Mouse (Mus musculus): ENCODE results near the gene Nelfe.

The Nelfe gene

GRCm38 (mm10) chr17:34847615-34848014, 2.6 kb upstream of the Nelfe start:
- DNase-seq: no peak

DNA sequence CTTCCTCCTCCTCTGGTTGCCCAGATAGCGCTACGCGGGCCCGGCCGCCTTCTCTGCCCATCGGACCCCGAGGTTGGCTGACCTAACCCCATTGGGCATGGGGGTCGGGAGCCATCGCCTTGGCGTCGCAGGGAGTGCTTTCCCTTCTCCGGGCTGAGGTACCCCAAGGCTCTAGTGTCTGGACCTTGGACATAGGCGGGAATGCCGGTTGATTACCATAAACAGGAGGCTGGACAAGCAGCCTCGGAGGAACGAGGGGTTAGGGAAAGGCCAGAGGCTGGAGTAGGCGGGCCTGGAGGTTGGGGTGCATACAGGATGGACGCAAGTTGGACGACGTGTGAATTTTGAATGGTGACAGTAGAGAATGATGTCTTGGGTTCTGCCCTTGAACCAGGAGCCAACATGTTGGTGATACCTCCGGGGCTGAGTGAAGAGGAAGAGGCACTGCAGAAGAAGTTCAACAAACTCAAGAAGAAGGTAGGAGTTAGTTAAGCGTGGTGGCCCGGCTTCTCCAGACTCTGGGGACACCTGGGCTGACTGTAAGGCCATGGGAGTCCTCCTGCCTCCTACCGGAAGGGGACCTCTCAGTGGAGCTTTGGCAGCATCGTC, 430 bp downstream of the Nelfe start:
- DNase-seq: peak; percentile 31

DNA sequence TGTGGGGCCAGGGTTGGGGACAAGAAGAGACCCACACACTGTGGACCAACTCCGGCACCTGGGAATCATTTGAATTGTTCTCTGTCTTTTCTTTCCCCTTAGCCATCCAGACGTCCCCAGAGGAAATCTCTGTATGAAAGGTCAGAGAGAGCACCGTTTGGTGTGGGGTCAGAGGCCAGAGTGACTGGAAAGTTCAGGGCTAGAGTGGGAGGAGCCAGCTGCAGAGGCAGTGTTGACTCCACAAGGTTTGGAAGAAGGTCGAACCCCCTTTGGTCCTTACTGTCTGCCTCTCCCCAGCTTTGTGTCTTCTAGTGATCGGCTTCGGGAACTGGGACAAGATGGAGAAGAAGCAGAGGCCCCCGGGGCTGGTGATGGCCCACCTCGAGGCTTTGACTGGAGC, 3.3 kb downstream of the Nelfe start:
- no peak for DNase-seq

- no peak for DNase-seq
Observed at GRCm38 (mm10) chr17:34854761-34855160, 4.6 kb downstream of the Nelfe start.

- peak; percentile 70 for DNase-seq
Observed at GRCm38 (mm10) chr17:34855825-34856224, 5.6 kb downstream of the Nelfe start.

- DNase-seq: no peak
Observed at GRCm38 (mm10) chr17:34858670-34859069, 8.5 kb downstream of the Nelfe start.

DNA sequence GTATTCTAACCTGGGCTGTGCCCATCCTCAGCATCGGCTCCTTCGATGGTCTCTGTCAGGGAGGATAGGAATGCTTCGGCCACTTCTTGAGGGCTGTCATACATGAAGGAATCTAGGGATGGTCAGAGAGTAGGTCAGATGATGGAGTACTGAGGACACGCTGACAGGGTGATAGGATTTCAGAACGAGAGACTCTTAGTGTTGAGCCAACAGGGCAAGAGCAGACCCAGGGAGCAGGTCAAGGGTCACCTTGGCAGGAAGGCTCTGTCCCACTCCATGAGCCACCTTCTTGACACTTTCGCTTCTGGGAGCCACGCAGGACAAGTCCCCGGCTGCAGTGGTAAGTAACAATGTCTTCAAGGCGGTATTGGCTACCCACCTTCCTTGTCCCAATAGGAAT, 10.3 kb downstream of the Nelfe start:
- no peak for DNase-seq

DNA sequence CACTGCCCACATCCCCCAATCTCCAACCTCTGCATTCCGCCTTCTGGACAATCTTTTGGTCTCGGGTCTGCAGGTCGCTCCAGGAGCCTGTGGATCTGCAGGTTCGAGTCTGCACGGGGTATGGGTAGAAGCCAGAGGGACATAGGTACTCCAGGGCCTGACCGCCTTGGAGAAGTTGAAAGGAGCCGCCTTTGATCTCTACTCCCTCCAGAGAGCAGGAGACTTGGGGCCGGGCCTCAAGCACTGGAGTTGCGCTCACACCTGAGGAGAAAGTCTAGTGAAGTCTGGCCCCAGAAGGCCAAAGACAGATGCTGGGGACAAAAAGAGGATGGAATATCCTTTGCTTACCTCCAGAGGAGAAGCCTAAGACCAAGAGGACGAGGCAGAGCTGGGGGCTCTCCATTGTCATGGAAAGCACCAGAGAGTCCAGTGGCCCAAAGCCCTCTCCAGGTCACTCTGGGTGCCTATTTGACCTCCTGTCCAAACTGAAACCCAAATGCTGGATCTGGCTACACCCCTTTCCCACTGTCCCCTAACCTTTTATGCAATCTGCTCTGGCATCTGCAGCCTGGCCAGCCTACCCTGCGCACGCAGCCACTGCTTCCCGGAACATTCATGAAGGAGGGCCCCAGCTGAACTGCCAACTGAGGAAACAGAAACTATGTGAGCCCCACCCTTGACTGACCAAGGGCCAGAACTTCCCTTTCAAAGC, 11.7 kb downstream of the Nelfe start:
- DNase-seq: no peak

DNA sequence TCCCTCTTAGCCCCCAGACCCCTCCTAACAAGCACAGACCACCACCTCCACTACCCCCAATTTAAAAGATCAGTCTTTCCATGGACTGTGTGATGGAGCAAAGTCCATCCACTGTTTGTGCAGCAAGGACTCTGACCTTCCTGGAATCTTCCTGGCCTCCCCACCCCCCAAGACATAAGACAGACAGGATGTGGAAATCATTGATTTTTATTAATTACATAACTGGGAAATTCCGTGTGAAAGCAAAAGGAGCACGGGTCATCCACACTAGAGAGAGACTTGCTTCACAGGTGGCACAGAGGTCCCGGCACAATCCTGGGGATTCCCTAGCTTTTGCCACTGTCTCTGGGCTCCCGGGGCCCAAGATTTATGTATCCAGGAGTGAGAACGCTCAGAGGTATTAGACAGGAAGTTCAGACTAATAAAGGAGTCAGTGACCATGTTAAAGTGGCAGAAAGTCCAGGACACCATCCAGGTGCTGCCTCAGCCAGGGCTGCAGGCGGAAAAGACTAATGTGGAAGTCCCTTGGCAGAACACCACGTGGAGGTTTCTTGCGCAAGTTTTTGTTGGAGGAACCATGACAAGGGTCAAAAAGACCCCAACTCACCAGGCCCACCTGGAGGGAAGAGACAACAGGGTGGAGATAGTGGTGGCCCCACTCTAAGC, 12.4 kb downstream of the Nelfe start, which contains the start of gene Cfb:
Cfb (minus strand) TSS at position 103 of the 666 bp plus-strand sequence.
- DNase-seq: no peak

- DNase-seq: no peak
Observed at GRCm38 (mm10) chr17:34865981-34866380, 15.8 kb downstream of the Nelfe start.

DNA sequence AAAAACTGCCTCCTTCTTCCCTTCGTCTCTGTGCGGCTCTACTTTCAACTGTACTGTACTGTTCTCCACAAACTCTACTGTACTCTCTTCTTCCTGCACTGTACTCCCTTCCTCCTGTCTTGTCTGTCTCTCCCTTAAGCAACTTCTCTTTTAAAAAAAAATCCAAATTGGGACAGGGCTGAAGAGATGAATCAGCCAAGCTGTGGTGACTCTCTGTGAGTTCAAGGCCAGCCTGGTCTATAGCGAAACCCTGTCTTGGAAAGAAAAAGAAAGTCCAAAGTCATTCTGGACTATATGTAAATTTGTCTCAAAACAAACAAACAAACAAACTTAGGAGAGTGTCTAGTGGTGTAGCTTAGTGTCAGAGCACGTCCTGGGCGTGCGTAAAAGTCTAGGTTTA, 24.1 kb downstream of the Nelfe start:
- no peak for DNase-seq

DNA sequence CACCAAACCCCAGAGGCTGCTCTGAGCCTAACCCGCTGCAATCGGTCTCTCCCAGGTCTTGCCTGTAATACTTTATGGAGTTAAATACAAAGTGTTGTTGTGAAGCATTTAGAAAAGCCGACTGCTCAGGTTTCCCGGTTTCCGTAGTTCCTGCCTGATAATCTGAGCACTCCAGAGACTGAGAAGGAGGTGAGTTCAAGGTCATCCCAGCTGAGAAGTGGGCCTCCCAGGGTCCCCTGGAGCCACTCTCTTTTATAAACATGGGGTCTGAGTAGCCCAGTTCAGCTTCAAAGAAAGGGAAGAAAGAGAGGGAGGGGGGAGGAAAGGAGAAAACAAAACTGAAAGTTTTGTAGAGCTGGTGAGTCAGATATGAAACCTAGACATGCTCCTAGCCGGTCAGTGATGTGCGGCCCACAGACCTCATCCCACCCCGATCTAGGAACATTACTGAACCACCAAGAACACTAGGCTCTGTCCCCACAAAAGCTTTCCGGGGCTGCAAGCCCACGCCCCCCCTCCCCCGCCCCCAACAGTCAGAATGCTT, 29.2 kb downstream of the Nelfe start, which contains the start of gene Zbtb12:
Zbtb12 (plus strand) TSS at position 148 of the 544 bp plus-strand sequence.
- DNase-seq: no peak

DNA sequence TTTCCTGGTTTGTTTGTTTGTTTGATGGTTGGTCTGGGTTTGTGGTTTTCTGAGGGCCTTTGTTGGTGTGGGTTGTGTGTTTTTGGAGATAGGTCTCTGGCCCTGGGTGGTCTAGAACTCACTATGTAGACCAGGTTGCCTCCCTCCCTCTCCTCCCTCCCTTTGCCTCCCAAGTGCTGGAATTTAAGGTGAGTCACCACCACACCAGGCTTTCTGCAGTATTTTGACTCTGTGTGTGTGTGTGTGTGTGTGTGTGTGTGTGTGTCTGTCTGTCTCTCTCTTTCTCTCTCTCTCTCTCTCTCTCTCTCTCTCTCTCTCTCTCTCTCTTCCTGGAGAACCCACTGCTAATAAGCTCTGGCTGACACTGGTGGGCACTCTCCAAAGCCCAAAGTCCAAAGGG, 31.0 kb downstream of the Nelfe start:
- no peak for DNase-seq

GRCm38 (mm10) chr17:34881683-34882310, 31.6 kb downstream of the Nelfe start, which contains the start of gene Gm20547:
Gm20547 (minus strand) TSS chr17:34882042.
- no peak for DNase-seq

DNA sequence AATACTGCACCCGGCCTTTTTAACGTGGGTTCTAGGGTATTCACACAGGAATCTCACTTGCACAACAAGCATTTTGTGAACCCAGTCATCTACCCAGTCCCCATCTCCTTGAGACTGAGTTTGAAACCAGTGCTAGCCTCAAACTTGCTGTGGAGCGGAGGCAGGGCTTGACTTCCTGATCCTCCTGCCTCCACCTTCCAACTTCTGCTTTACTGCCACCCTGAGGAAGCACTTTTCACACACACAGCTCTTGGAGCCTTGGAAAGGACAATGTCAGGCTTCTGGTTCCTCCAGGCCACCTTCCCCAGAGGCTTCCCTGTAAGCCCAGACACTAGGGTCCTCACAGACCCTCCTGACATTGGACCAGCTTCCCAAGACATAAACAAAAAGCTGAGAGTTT, 33.1 kb downstream of the Nelfe start:
- no peak for DNase-seq

GRCm38 (mm10) chr17:34884704-34885103, 34.5 kb downstream of the Nelfe start:
- DNase-seq: no peak

DNA sequence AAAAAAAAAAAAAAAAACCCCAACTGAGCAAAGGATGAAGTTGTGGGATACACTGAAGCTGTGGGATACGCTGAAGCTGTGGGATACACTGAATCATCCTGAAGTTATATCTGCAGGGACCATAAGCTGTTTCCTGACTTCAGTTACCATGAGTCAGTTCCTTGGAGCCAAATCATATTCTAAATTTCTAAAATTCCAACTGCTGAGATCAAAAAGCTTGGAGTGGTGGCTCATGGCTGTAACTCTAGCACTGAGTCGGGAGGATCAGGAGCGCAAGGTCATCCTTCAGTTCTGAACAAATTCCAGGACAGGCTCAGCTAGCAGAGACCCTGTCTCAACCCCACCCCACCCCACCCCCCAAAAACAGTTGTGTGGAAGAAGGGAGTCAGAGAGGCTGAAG, 35.4 kb downstream of the Nelfe start:
- DNase-seq: no peak

- no peak for DNase-seq
Observed at GRCm38 (mm10) chr17:34887942-34888341, 37.8 kb downstream of the Nelfe start.

GRCm38 (mm10) chr17:34890074-34890743, 40.0 kb downstream of the Nelfe start:
- no peak for DNase-seq

DNA sequence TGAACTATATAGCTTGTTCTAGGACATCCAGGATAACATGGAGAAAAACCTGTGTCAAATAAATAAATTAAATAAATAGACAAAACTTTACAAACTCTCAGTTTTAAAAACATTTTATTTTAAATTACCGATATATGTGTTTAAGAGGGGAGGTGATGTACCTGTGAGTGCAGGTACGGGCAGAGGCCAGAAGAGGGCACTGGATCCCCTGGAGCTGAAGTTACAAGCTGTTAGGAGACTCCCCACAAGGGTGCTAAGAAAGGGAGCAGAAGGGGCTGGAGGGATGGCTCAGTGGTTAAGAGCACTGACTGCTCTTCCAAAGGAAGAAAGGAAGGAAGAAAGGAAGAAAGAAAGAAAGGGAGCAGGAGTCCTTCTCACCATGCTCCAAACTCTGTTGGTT, 41.2 kb downstream of the Nelfe start:
- DNase-seq: no peak

DNA sequence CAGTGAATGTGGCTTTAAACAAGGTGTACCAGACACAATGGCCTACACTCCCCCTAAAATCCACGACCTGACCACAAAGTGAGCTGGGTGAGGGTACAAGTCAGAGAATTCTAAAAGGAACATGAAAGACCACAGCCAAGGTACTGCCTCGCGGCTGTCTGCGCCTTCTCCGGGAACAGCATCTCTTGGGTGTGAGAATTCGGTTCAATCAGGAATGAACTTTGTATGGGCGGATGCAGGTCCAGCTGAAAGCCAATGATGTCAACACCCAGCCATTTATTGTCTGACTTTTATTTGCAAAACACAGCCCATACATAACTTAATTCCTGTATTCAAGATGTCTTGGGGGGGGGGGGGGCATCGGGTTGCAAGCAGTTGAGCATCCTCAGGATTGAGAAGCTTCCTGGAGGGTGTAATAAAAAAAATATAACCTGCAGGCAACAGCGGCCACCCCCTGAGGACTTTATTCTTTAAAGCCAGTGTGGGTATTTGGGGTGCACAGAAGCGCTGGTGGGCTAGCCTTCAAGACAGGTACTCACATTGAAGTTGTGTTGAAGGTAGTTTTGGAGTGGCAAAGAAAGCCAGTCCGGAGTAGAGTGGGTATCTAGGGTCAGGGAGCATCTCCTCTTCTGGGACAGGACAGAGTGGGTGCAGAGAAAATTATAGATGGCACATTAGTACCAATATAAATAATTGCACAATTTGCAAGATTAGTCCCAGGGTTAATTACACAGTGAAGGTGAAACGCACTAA, 43.1 kb downstream of the Nelfe start:
- DNase-seq: no peak

GRCm38 (mm10) chr17:34894074-34894597, 43.9 kb downstream of the Nelfe start:
- peak; percentile 97 for DNase-seq

Data from thymus, postnatal 4 days (tissue).